Mouse (Mus musculus) small intestine, adult 2 months (tissue): ENCODE data around the gene Creb5.

Experiments used
- CTCF ChIP-seq: fragments of 200-500 bp; IDR thresholded peaks from 2 replicates; pipeline ENCODE4 v1.5.1; 2012; ENCODE audit warnings: low read depth, mild to moderate bottlenecking, control low read depth, inconsistent platforms, low read length, moderate library complexity, mixed read lengths; ENCODE audit not compliant: insufficient replicate concordance, insufficient read length; ENCODE audit errors: extremely low read depth
- POLR2A ChIP-seq: fragments of 200-500 bp; IDR thresholded peaks from 2 replicates; pipeline ENCODE4 v1.6.1; 2012; ENCODE audit warnings: low read depth, mild to moderate bottlenecking, control low read depth, inconsistent platforms, low read length, moderate library complexity

GRCm38 (mm10) chr6:53619676-53620075, 332.6 kb downstream of the Creb5 start:
- TF ChIP-seq CTCF (no peak), POLR2A (no peak)
